Mouse (Mus musculus): ENCODE measurements around the gene Ms4a1.
"Not testable (repeated sequence)": the region's sequence is repeated elsewhere in the genome, so short reads cannot be mapped to it uniquely, and the experiment has no call there.

Ms4a1 gene

DNA sequence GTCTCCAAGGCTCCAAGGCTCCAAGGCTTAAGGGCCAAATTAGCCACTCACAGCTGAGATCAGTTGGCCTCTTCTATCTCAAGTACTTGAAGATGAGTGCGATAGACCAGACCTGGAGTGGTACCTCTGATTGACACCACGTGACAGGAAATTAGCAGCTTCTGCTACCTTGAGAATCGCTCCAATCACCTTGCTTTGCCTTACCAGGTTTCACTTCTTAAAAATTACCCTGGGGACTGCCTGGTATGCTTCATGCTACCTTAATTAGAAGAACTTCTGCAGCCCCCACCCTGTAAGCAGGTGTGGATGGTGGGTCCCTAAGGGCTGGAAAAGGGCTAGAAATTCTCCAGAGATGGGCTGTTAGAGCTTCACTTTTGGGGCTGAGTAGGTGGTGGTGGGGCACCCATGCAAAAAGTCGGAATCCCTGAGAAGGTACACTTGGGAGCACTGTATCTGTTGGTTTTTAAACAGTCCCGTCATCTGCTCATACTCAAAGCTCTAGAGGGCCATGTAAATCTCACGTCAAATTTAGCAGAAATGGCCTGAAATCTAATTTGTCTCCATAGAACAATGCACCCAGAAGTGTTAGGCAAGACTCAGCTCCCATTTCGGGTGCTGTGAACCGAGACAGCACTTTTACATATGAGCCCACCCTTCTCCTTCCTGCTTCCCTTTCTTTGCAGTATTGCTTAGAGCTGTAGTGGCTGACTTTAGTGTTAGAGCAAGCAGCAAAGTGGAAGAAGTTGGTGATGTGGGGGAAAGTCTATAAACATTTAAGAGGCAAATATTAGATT is at the start of gene Ms4a1:
TSS of gene Ms4a1 (minus strand) at position 190 of the 794 bp plus-strand sequence.
- DNase-seq (ENCODE audit: low read depth) = no peak

GRCm38 (mm10) chr19:11314354-11314753 is 48.3 kb upstream of the Ms4a1 start, which contains the start of gene Ms4a14:
Ms4a14 (minus strand) TSS chr19:11314454.
- no peak for DNase-seq (ENCODE audit: low read depth)

DNA sequence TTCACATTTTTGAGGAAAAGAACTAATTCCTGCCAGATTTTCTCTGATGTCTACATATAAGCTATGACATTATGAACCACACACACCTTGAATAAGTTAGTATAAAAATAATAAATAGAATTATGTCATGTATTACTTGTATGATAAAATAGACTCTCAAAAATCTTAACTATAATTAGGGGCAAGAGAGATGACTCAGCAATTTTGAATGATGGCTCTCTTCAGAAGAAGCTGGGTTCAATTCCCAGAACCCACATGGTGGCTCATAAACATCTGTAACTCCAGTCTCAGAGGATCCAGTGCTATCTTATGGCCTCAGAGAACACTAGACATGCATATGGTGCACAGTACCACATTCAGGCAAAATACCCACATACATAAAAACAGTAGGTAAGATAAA is 42.8 kb upstream of the Ms4a1 start:
- no peak for DNase-seq (ENCODE audit: low read depth)

GRCm38 (mm10) chr19:11299529-11299928 is 33.5 kb upstream of the Ms4a1 start:
- DNase-seq (ENCODE audit: low read depth) = not testable (repeated sequence)

DNA sequence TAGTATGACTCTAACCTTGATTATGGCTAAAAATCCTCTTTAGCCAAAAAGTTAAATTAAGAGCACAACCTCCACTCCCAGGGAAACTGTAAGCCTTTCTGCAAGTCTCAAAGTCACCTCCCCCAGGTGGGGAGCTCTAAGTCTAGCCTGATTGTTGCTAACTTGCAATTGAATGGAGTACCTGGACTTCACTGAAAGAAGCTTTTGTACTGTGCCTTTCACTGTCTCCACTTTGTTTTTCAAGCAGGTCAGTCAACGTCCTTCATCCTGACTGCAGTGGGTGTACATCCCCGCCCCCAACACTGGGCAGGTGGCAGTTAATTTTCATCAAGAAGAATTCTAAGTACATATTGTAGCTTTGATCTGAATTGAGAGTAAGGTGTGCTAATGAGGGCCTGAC is 32.9 kb upstream of the Ms4a1 start:
- DNase-seq (ENCODE audit: low read depth) = no peak

DNA sequence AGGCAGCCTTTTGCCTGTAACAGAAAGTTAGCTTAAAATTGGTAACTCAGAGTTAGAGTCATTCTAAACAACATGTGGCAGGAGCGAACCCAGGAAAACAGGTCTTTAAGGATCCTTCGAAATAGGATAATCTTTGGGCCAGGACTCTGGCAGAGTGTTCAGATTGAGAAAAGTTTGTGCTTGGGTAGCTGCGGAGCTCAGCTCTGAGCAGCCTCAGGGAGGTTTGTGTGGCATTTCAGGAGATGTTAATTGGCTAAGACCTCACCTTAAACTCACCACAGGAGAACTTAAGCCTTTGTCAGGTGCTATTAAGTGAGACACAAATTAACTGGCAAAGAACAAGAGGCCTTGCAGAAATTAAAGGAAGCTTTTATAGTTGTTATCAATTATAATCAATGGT is 27.6 kb upstream of the Ms4a1 start:
- DNase-seq (ENCODE audit: low read depth) = not testable (repeated sequence)

DNA sequence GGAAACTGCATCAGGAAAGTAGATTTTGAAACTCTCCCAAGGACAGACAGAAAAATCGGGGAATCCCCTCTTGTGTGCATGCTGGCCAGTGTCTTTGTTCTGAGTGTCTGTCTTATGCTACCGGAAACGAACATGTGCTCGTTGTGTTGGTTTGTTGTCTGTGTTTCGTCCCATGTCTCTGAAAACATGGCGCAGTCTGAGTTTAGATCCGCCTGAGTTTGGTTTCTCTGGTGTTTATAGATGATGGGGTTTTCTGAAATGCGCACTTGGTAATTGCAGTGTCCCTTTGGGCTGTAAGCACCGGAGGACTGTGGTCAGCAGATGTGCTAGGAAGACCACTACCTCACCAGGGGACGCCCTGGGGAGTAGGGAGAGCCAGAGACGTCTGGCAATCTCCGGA is 26.9 kb upstream of the Ms4a1 start:
- DNase-seq (ENCODE audit: low read depth) = peak; percentile 12

DNA sequence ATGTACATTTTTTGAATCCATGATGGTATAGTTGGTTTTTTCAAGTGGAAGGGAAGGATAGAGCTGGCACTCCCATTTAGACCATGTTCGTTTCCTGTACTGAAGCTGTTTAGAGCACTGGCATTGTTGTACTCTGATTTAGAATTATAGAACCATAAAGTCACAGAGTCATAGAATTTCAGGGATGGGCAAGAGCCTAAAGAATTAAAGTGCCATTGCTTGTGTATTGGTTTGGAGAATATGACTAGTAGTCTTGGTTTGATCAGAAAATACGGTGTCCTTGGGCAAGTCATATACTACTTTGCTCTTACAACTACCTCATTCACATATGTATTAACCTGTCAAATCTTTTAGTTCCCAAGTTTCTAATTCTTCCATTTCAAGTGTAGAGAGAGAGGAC is 17.7 kb upstream of the Ms4a1 start, which contains the start of gene Ms4a5:
TSS of gene Ms4a5 (minus strand) at position 101 of the 400 bp plus-strand sequence.
- DNase-seq (ENCODE audit: low read depth) = no peak

DNA sequence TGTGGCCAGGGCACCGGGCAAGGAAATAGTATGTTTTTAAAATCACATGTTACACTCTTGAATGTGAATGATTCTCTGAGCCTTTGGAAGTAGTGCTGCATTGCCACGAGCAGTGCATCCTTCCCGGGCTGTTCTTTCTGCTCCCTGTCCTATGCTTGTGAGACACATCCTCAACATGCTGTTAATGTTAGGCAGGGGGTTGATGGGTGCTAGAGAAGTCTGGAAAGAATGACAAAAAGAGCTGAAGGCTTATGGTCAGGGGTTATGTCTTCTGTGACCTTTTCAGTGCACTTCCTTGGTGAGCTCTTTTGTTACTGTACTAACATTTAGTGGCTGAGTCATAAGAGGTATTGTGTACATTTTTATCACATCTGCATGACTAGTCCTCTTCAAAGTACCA is 14.2 kb upstream of the Ms4a1 start:
- no peak for DNase-seq (ENCODE audit: low read depth)

DNA sequence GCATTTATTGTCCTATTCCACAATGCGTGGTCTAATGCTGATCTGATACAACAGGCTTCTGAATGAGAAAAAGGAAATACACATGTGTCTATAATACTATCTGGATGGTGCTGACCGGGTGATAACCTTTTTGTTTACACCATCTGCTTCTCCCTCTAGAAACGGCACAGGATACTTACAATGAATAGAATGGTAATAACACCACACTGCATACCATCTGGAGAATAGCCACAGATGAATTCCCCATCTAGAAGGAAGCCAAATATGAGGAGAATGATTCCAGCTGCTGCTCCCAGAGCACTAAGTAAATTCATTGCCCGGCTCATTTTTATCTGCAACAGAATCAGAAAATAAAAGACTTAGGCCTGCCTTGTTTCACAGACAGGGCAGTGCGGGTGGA is 10.4 kb upstream of the Ms4a1 start:
- DNase-seq (ENCODE audit: low read depth) = no peak

DNA sequence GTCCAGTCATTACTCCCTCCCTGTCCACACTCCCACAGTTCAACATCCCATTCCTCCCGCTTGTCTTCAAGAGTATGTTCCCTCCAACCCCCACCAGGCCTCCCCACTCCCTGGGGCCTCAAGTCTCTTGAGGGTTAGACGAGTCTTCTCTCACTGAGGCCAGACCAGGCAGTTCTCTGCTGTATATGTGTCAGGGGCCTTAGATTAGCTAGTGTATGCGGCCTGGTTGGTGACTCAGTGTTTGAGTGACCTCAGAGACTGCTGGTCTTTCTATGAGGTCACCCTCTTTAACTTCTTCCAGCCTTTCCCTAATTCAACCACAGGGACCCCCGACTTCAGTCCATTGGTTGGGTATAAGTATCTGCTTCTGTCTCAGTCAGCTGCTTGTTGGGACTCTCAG is 915 bp upstream of the Ms4a1 start:
- DNase-seq (ENCODE audit: low read depth) = no peak

GRCm38 (mm10) chr19:11264602-11265185 is 1.3 kb downstream of the Ms4a1 start:
- no peak for DNase-seq (ENCODE audit: low read depth)

DNA sequence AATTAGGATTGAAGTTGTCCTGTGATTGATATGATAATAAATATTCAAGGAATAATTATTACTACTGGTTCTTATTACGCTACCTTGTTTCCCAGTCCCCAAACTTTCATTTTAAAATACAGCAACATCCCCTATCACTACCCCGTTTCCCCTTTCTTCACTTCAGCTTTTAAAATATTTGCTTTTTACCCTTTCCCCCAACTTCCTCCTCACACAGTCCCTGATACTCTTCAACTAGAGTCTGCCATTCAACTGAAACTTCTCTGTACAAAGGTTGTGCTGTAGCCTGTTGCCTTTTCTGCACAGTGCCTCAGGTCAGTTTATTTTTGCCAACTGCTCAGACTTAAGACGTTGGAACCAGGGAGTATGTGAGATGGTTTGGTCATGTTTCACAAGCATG is 2.5 kb downstream of the Ms4a1 start:
- DNase-seq (ENCODE audit: low read depth) = no peak

GRCm38 (mm10) chr19:11262932-11263331 is 3.1 kb downstream of the Ms4a1 start:
- not testable (repeated sequence) for DNase-seq (ENCODE audit: low read depth)

DNA sequence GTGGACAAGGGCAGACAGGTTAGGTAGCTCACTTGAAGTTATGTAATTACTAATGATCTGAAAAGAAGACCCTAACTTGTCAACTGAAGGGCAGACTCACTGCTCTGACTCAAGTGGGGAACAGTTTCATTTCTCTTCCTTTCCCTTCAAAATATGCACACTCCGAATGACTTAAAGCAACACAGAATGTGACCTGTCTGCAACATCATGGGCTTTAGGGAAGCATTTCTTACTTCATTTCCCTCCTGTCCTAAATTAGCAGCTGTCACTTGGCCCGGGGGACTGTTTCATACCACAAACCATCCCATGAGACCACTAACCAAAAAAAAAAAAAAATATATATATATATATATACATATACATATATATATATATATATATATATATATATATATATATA is 4.5 kb downstream of the Ms4a1 start:
- no peak for DNase-seq (ENCODE audit: low read depth)

GRCm38 (mm10) chr19:11244230-11244629 is 21.8 kb downstream of the Ms4a1 start:
- peak; percentile 17 for DNase-seq (ENCODE audit: low read depth)

DNA sequence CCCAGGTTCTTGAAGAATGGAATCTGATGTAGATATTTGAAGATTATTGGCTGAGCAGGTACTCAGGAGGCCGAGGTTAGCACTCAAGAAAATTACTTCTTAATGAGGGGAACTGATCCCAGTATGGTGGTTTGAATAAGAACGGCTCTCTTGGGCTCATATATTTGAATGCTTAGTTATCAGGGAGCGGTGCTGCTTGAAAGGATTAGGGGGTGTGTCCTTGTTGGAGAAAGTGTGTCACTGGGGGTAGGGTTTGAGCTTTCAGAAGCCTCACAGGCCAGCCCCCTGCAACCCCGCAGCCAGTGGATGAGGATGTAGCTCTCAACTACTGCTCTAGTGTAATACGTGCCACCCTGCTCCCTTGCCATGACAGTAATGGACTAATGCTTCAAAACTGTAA is 23.5 kb downstream of the Ms4a1 start:
- DNase-seq (ENCODE audit: low read depth) = no peak

DNA sequence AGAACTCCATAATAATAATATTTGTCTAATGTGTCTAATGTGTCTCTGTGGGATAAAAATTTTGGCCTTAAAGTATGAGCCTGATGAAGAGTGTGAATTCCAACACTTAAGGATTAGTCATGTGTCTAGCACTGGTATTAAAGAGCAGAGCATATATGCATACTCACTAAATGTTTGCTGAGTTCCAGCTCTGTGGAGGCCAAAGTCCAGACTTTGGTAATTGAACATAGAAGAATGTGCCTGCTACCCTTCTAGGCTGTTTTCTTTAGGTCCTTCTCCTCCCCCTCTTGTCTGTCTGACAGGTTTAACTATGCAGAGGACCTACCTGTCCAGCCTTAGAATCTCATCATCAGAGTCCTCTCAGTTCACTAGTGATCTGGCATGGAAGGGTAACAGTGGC is 30.2 kb downstream of the Ms4a1 start:
- no peak for DNase-seq (ENCODE audit: low read depth)

DNA sequence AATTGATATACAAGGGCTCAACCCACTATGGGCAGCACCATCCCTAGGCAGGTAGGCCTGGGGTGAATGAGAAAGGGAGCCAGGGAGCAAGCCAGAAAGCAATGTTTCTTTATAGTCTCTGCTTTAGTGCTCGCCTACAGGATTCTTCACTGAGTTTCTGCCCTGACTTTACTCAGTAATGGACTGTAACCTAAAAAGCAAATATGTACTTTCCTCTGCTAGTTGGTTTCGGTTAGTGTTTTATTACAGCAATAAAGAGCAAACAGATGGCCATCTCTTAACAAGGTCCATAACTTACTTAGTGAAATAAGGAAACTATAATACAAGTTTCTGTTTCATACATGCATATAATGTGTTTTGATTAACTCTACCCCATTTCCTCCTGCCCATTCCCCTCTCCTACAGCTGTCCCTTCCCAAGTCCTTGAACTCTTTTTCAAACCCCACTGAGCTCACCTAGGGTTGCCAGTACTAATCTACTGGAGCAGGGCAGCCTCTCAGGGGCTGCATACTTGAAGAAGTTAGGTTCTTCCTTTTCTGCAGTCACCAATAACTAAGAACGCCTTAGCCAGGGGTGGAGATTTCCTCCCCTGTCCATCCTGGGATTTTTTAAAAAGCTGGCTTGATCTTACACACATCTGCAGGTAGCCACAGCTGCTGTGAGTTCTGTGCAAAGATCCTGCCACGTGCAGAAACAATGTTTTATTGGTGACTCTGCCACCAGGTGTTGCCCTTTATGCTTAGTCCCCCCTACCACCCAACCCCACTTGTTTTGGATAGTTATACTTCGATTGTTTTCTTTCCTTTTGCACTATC is 30.9 kb downstream of the Ms4a1 start:
- DNase-seq (ENCODE audit: low read depth) = no peak

- no peak for DNase-seq (ENCODE audit: low read depth)
These were observed 31.8 kb downstream of the Ms4a1 start for GRCm38 (mm10) chr19:11234244-11234643.

DNA sequence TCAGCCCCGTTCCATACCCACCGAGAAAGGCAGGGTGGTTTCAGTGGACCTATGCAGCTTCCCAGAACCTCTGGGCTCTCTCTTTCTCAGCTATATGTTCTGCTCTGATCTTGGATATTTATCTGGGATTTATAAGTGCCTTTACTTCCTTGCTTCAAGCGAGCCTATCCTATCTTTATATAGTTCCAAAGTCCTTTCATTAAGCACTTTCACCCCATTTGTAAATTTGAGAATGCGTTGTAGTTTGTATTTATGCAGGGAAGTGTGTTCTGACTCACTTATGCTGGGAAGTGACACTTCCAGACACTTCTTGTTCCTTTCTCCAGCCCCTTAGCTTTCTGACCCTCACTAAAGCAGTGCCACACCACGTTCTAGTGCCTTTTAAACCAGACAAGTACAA is 33.7 kb downstream of the Ms4a1 start, which contains the start of gene Ms4a12:
TSS of gene Ms4a12 (minus strand) at position 101 of the 400 bp plus-strand sequence.
- no peak for DNase-seq (ENCODE audit: low read depth)
